Mouse (Mus musculus): ENCODE measurements around the gene Kbtbd2. TPM values are rescaled to one million over a fixed set of nuclear protein-coding genes. Genes with fewer than 3 reads are reported as not detected.

The Kbtbd2 gene
- 26.4 and 32.2 TPM in 2 replicates for polyA plus RNA-seq (2014; fragmentation: Nextera tagmentation; extraction: Ambion mirVana)

DNA sequence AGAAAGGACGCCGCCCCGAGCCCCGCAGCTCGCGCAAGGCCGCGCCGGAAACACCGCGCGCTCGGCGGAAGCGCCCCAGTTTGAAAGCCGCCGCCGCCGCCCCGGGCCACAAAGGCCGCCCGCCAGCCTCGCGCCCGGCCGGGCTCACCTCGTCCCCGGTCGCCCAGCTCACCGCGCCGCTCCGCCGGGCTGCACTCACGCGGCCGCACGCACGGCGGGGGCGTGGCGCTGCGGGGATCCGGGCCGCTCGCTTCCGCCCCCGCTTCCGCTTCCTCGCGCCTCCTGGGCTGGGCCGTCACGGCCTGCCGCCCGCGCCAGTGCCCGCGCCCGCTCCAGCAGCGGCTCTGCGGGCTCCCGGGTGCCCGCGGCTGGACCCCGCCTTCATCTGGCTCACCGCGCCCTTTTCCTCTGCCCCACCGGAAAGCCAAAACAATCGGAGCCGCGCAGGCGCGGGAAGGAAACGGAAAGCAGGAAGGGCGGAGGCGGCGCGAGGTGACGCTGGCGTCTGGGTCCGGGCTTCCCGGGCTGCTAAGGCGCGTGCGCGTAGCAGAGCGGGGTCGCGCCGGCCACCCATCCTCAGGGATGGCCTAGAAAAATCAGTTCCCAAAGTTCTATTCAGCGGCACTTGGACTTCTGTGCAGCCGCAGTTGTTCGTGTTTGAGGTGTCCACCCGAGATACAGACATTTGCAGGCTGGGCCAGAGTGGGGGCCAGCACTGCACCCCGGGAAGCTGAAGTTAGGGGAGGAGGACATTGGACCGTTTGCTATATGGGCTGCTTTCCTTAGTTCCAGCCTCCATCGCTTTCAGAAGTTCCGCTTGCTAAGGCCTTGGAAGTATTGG, at the start of gene Kbtbd2:
Gene Kbtbd2 (minus strand): TSS at position 503 of the 841 bp plus-strand sequence.
- Histone ChIP-seq H3K27me3 (ENCODE audit: control insufficient read depth, insufficient read depth, low read length) (no peaks in the 10 kb centered on the region), H3K36me3 (replicated peaks; ENCODE audit: control insufficient read depth, insufficient read depth) (no peaks in the 10 kb centered on the region), H3K4me3 (replicated peaks; ENCODE audit: low read length) (peak within 1 kb of the TSS; percentile 77), H3K4me2 (replicated peaks) (peak within 1 kb of the TSS; percentile 71), H3K4me1 (replicated peaks; ENCODE audit: control insufficient read depth, insufficient read depth, low read length) (peaks cover 23% of the 10 kb centered on the region), H3K9ac (peak within 1 kb of the TSS; percentile 94), H3K27ac (peak within 1 kb of the TSS; percentile 99), H3K9me3 (ENCODE audit: control insufficient read depth, low read length) (no peaks in the 10 kb centered on the region)
- under 1% methylated on average over 85 of the region's 98 CpGs for WGBS
- peak; percentile 96 for ATAC-seq (ENCODE audit: low FRiP score)
- peak; percentile 91 for DNase-seq (ENCODE audit: low spot score)

DNA sequence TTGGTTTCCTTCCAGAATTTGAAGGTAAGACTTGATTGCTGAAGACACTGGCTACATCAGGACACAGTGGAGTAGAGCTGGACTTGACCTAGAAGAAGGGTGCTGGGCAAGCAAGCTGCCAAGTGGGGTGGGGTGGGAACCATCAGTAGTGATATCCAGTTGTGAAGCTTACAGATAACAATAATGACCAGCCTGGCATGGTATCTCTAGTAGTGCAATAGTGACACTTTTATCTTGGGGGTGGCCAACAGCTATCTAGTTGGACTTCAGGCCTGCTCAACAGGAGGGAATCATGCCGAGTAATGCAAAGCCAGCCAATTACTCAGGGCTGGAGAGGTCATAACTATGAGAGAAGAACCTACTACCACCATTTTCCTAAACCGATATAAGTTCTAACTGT, 46.8 kb upstream of the Kbtbd2 start:
- 96% methylated on average over 2 of the region's 2 CpGs for WGBS
- ATAC-seq (ENCODE audit: low FRiP score) = no peak
- DNase-seq (ENCODE audit: low spot score) = no peak
- no peaks in the 10 kb centered on the region for H3K4me1 ChIP-seq (replicated peaks; ENCODE audit: control insufficient read depth, insufficient read depth, low read length)
- no peak overlapping the region for H3K4me2 ChIP-seq (replicated peaks)
- H3K36me3 ChIP-seq (replicated peaks; ENCODE audit: control insufficient read depth, insufficient read depth) = no peaks in the 10 kb centered on the region
- H3K4me3 ChIP-seq (replicated peaks; ENCODE audit: low read length) = no peak overlapping the region
- no peaks in the 10 kb centered on the region for H3K27me3 ChIP-seq (ENCODE audit: control insufficient read depth, insufficient read depth, low read length)
- H3K27ac ChIP-seq = no peak overlapping the region
- H3K9ac ChIP-seq = no peak overlapping the region
- no peaks in the 10 kb centered on the region for H3K9me3 ChIP-seq (ENCODE audit: control insufficient read depth, low read length)

DNA sequence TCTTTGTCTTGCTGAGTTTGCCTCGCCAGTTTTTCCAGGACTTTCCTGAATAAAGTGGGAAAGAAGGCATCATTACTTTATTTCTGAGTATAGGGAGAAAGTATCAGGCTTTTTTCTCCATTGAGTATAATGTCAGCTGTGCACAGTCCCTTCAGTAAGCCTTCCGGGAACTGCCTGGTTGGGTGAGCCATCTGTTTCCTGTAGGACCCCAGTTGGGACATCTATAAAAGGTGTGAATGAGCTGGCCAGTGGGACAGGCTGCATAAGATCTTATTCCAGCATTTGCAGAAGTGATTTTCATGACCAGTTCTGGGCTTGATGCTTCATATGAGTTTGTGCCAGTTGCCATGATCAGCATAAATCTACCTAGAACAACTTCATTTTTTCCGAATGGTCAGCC, 45.6 kb upstream of the Kbtbd2 start:
- WGBS = 93% methylated on average over 3 of the region's 3 CpGs
- Histone ChIP-seq H3K4me2 (replicated peaks) (no peak overlapping the region), H3K27me3 (ENCODE audit: control insufficient read depth, insufficient read depth, low read length) (no peaks in the 10 kb centered on the region), H3K9ac (no peak overlapping the region), H3K4me3 (replicated peaks; ENCODE audit: low read length) (no peak overlapping the region), H3K9me3 (ENCODE audit: control insufficient read depth, low read length) (no peaks in the 10 kb centered on the region), H3K4me1 (replicated peaks; ENCODE audit: control insufficient read depth, insufficient read depth, low read length) (no peaks in the 10 kb centered on the region), H3K27ac (no peak overlapping the region), H3K36me3 (replicated peaks; ENCODE audit: control insufficient read depth, insufficient read depth) (no peaks in the 10 kb centered on the region)
- ATAC-seq (ENCODE audit: low FRiP score) (no peak), DNase-seq (ENCODE audit: low spot score) (no peak)

DNA sequence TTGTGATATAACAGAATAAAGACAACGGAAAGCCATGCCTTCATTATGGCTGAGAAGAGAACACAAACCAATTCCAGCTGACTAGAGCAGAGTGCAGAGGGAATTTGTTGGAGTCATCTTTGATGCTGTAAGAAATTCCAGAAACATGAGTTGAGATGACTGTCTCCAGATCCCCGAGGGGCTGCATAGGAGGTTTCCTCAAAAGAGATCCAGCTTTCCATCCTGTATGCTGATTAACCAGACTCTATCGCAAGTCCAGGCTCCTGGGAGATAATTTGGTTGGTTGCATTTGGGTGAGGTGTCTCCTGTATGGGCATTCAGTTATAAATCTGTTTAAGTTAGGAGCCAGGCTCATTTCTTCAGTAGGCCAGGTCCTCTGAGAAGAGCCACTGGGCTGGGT, 40.0 kb upstream of the Kbtbd2 start:
- no peaks in the 10 kb centered on the region for H3K36me3 ChIP-seq (replicated peaks; ENCODE audit: control insufficient read depth, insufficient read depth)
- H3K4me3 ChIP-seq (replicated peaks; ENCODE audit: low read length) = no peak overlapping the region
- H3K9ac ChIP-seq = no peak overlapping the region
- 94% methylated on average over 3 of the region's 3 CpGs for WGBS
- ATAC-seq (ENCODE audit: low FRiP score) (no peak), DNase-seq (ENCODE audit: low spot score) (no peak)
- H3K4me1 ChIP-seq (replicated peaks; ENCODE audit: control insufficient read depth, insufficient read depth, low read length) = no peaks in the 10 kb centered on the region
- no peak overlapping the region for H3K27ac ChIP-seq
- H3K4me2 ChIP-seq (replicated peaks) = no peak overlapping the region
- H3K9me3 ChIP-seq (ENCODE audit: control insufficient read depth, low read length) = no peaks in the 10 kb centered on the region
- H3K27me3 ChIP-seq (ENCODE audit: control insufficient read depth, insufficient read depth, low read length) = no peaks in the 10 kb centered on the region

DNA sequence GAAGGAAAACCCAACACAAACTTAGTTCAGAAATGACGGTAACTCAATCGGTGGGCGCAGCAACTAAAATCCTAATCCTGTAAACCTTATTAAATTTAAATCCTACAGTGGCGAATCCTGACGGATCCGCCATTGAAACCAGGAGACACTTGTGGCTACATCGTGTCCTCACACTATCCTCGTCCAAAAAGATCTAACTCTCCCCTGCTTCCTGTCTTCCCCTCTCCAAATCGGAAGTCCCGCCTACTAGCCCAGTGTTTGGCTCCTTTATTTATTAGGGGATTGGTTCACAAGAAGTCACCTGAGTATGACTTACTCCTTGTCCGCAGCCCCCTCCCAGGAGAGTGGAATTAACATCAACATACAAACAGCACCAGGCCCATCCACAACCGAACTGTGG, 39.6 kb upstream of the Kbtbd2 start:
- H3K27ac ChIP-seq = no peak overlapping the region
- 95% methylated on average over 12 of the region's 12 CpGs for WGBS

DNA sequence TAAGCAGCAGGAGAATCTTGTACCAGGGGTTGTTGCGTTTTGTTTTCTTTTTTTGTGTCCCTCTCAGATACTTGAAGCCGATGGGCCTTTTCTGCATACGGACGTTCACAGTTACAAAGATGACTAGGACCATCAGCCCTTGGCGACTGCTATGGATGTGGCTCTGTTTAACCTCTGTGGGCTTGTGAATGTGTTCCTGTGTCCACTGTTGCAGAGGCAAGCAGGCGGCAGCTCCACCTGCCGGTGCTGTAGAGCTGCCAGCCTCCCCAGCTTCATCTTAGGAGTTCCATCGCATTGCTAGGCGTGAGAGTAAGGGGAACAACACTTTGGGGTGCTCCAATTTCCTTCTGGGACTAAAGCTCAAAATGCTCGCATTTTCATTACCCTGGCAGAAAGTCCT, 37.9 kb upstream of the Kbtbd2 start:
- Histone ChIP-seq H3K27me3 (ENCODE audit: control insufficient read depth, insufficient read depth, low read length) (no peaks in the 10 kb centered on the region), H3K27ac (no peak overlapping the region), H3K4me2 (replicated peaks) (no peak overlapping the region), H3K9me3 (ENCODE audit: control insufficient read depth, low read length) (no peaks in the 10 kb centered on the region), H3K9ac (no peak overlapping the region), H3K36me3 (replicated peaks; ENCODE audit: control insufficient read depth, insufficient read depth) (no peaks in the 10 kb centered on the region), H3K4me1 (replicated peaks; ENCODE audit: control insufficient read depth, insufficient read depth, low read length) (peaks cover 5% of the 10 kb centered on the region; the same call in 1 of the 2 replicates), H3K4me3 (replicated peaks; ENCODE audit: low read length) (no peak overlapping the region)
- whole genome bisulfite sequencing = 90% methylated on average over 10 of the region's 10 CpGs
- ATAC-seq (ENCODE audit: low FRiP score) (no peak), DNase-seq (ENCODE audit: low spot score) (no peak)

More for the DNA sequence above, 39.6 kb upstream of the Kbtbd2 start:
- Histone ChIP-seq H3K4me1 (replicated peaks; ENCODE audit: control insufficient read depth, insufficient read depth, low read length) (peaks cover 4% of the 10 kb centered on the region; the same call in 1 of the 2 replicates), H3K36me3 (replicated peaks; ENCODE audit: control insufficient read depth, insufficient read depth) (no peaks in the 10 kb centered on the region), H3K9me3 (ENCODE audit: control insufficient read depth, low read length) (no peaks in the 10 kb centered on the region), H3K4me3 (replicated peaks; ENCODE audit: low read length) (no peak overlapping the region), H3K4me2 (replicated peaks) (no peak overlapping the region), H3K9ac (no peak overlapping the region), H3K27me3 (ENCODE audit: control insufficient read depth, insufficient read depth, low read length) (no peaks in the 10 kb centered on the region)
- DNase-seq (ENCODE audit: low spot score) = no peak
- ATAC-seq (ENCODE audit: low FRiP score) = no peak

DNA sequence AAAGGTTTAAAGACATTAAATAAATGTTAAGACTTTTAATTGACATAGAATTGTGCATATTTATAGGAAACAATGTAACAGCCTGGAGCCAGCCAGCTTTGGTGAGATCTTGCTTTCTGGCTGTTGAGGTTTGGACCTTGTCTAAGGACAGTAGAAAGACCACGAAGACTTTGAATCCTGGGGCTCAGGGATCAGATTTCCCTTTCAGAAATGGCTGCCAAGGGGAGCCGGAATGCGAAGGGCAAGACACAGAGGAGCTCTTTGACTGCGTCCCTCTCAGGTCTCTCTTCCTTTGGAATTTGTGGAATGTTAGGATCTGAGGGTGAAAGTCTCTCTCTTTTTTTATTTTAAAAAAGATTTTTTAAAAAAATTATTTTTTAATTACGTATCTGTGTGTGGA, 37.2 kb upstream of the Kbtbd2 start:
- peaks cover 5% of the 10 kb centered on the region; the same call in 1 of the 2 replicates for H3K4me1 ChIP-seq (replicated peaks; ENCODE audit: control insufficient read depth, insufficient read depth, low read length)
- H3K9me3 ChIP-seq (ENCODE audit: control insufficient read depth, low read length) = no peaks in the 10 kb centered on the region
- ATAC-seq (ENCODE audit: low FRiP score) (no peak), DNase-seq (ENCODE audit: low spot score) (no peak)
- H3K27me3 ChIP-seq (ENCODE audit: control insufficient read depth, insufficient read depth, low read length) = no peaks in the 10 kb centered on the region
- H3K36me3 ChIP-seq (replicated peaks; ENCODE audit: control insufficient read depth, insufficient read depth) = no peaks in the 10 kb centered on the region
- no peak overlapping the region for H3K4me3 ChIP-seq (replicated peaks; ENCODE audit: low read length)
- H3K27ac ChIP-seq = no peak overlapping the region
- no peak overlapping the region for H3K4me2 ChIP-seq (replicated peaks)
- 57% methylated on average over 5 of the region's 5 CpGs for WGBS
- H3K9ac ChIP-seq = no peak overlapping the region

DNA sequence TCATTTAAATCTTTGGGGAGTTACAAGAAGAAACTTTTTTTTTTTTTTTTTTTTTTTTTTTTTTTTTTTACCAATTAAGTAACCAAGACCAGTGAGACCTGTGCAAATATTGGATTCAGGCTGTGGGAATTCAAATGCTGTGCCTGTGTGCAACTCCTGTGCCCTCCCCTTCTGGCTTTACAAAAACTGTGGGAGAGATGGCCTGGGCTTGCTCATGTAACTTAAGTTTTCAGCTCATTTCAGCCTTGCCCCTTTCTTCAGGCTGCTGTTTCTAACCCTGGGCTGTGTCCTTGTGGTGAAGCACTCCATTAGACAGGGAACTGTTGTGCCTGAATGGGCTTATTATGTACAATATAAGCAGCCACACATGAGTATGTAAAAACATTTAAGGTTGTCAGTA, 35.2 kb upstream of the Kbtbd2 start:
- H3K9ac ChIP-seq = no peak overlapping the region
- no peaks in the 10 kb centered on the region for H3K36me3 ChIP-seq (replicated peaks; ENCODE audit: control insufficient read depth, insufficient read depth)
- H3K9me3 ChIP-seq (ENCODE audit: control insufficient read depth, low read length) = no peaks in the 10 kb centered on the region
- no peaks in the 10 kb centered on the region for H3K27me3 ChIP-seq (ENCODE audit: control insufficient read depth, insufficient read depth, low read length)
- H3K4me2 ChIP-seq (replicated peaks) = peak overlapping the region; percentile 78
- peaks cover 5% of the 10 kb centered on the region; the same call in 1 of the 2 replicates for H3K4me1 ChIP-seq (replicated peaks; ENCODE audit: control insufficient read depth, insufficient read depth, low read length)
- peak overlapping the region; percentile 58 for H3K4me3 ChIP-seq (replicated peaks; ENCODE audit: low read length)
- DNase-seq (ENCODE audit: low spot score) (no peak), ATAC-seq (ENCODE audit: low FRiP score) (no peak)
- no peak overlapping the region for H3K27ac ChIP-seq

DNA sequence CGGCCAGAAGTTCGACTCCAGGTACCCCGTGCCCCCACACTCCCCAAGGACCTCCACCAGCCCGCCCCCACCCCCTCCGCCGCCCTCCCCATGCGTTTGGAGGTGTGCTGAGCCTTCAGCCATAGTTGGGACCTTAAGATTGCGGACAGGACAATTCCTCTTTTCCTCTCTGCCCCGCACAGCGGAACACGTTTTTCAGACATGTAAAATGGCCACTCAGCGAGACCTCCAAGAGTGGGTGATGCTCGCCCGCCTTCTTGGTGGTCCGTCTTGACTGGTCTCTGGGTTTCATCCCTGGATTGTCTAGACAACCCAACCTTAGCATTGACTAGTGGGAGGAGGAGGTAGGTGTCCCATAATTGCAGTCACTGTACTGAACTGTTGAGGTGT, 34.8 kb upstream of the Kbtbd2 start:
- no peaks in the 10 kb centered on the region for H3K9me3 ChIP-seq (ENCODE audit: control insufficient read depth, low read length)
- H3K9ac ChIP-seq = peak overlapping the region; percentile 53
- H3K4me1 ChIP-seq (replicated peaks; ENCODE audit: control insufficient read depth, insufficient read depth, low read length) = peaks cover 5% of the 10 kb centered on the region; the same call in 1 of the 2 replicates
- no peak for DNase-seq (ENCODE audit: low spot score)
- H3K36me3 ChIP-seq (replicated peaks; ENCODE audit: control insufficient read depth, insufficient read depth) = no peaks in the 10 kb centered on the region
- peak overlapping the region; percentile 58 for H3K4me3 ChIP-seq (replicated peaks; ENCODE audit: low read length)
- WGBS = 6% methylated on average over 15 of the region's 15 CpGs
- H3K4me2 ChIP-seq (replicated peaks) = peak overlapping the region; percentile 78
- H3K27ac ChIP-seq = no peak overlapping the region
- no peak; the same call in 1 of the 2 replicates for ATAC-seq (ENCODE audit: low FRiP score)
- H3K27me3 ChIP-seq (ENCODE audit: control insufficient read depth, insufficient read depth, low read length) = no peaks in the 10 kb centered on the region
